In the genomic region with DNA sequence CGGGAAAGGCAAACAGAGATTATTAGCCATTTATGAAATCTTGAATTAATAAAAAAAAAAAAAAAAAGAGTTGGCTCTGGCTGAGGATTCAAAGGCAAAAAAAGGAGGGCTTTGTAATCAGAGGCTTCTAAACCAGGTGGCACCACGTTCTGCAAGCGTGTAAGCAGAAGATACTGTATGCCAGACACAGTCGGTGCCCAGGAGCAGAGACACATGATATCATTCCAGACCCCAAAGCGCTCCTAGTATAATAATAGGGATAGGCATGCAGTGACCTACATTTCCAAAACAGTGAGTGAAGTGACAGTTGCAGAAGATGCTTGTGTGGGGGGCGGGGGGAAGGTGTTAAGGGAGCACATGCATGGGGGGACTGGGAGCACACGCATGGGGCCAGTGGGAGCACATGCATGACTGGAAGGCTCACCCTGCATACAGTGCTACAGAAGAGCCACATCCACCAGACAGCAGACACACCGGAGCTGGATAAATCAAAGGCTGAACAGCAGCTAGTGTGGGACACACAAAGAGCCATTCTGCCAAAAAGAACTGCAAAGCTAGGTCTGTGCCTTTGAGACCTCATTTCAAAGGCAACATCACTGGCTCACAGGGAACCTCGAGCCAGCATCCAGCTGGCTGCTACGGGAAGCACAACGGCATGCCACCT, we compare ENCODE assay signal across 33 mouse cellular contexts. TPM values are rescaled to one million over a fixed set of nuclear protein-coding genes. Genes with fewer than 3 reads are reported as not detected.
DNase-seq lines count a peak whose midpoint lies in the region; ATAC-seq and TF ChIP-seq lines count a peak whose summit lies in the region.
"Had no signal": no experiment of that assay in that cellular context is flagged by ENCODE, and none has a peak within 500 bp of the region (broad histone marks: within the 10 kb centered on the region; RNA-seq: fewer than 3 reads in every experiment).

No protein-coding gene starts in this region.

- H3K4me1 ChIP-seq in liver, adult 2 months (ENCODE audit: control insufficient read depth, insufficient read depth, low read length) = peaks cover 9% of the 10 kb centered on the region
- no peaks in the 10 kb centered on the region for H3K4me1 ChIP-seq in liver, embryonic 12.5 days
- H3K4me1 ChIP-seq: embryonic facial prominence, embryonic 13.5 days; midbrain, embryonic 15.5 days; neural tube, embryonic 13.5 days had no signal

- H3K79me2 ChIP-seq in liver, adult 2 months (ENCODE audit: control insufficient read depth, insufficient read depth, low read length) = no peaks in the 10 kb centered on the region

- no peak for DNase-seq in liver, adult 2 months (ENCODE audit: extremely low read depth, low read depth, low spot score)
- peak; percentile 64 for DNase-seq in cerebellum, adult 9-10 months
- peak; percentile 44 to 50 for DNase-seq in cerebellum, postnatal 25 days
- DNase-seq in frontal cortex, postnatal 25 days (ENCODE audit: low spot score in 2 of 2) = no peak
- DNase-seq: adrenal gland, adult 8-10 months; B cell, adult 2 months; gastrocnemius, adult 2 months; gastrocnemius, postnatal 36 days; heart, adult 18-20 months; heart, postnatal 4 days; kidney, adult 9 months; kidney, postnatal 10 days; layer of hippocampus, postnatal 36 days; left cerebral cortex, postnatal 4 days; lung, adult 2 months; lung, postnatal 10 days; right cerebral cortex, postnatal 14 days had no signal

- 68% methylated on average over 11 of the region's 11 CpGs for WGBS in liver, adult 2 months
- WGBS in liver, embryonic 12.5 days (ENCODE audit: insufficient replicate concordance) = 78% methylated on average over 11 of the region's 11 CpGs

- peak; percentile 1; the same call in 1 of the 2 replicates for TF ChIP-seq CTCF in liver, adult 2 months (IDR thresholded peaks at IDR 0.05; ENCODE audit: low read depth, low read length)

- no peaks in the 10 kb centered on the region for H3K27me3 ChIP-seq in liver, adult 2 months (ENCODE audit: control insufficient read depth, insufficient read depth, low read length)
- H3K27me3 ChIP-seq in liver, embryonic 12.5 days (replicated peaks) = no peaks in the 10 kb centered on the region
- H3K27me3 ChIP-seq: embryonic facial prominence, embryonic 13.5 days; midbrain, embryonic 15.5 days; neural tube, embryonic 13.5 days had no signal

- H3K4me2 ChIP-seq in liver, embryonic 12.5 days = no peak overlapping the region
- H3K4me2 ChIP-seq: embryonic facial prominence, embryonic 13.5 days; heart, embryonic 11.5 days; hindbrain, embryonic 14.5 days; midbrain, embryonic 15.5 days; neural tube, embryonic 13.5 days had no signal

- no peak overlapping the region for H3K9ac ChIP-seq in liver, adult 2 months (ENCODE audit: low read depth, low read length)
- no peak overlapping the region for H3K9ac ChIP-seq in liver, embryonic 12.5 days
- H3K9ac ChIP-seq: embryonic facial prominence, embryonic 13.5 days; hindbrain, embryonic 14.5 days; liver, embryonic 14.5 days; midbrain, embryonic 15.5 days; neural tube, embryonic 13.5 days had no signal

- H3K27ac ChIP-seq in liver, adult 2 months (replicated peaks; ENCODE audit: insufficient read depth, low read depth, low read length) = no peak overlapping the region
- H3K27ac ChIP-seq in liver, embryonic 12.5 days = no peak overlapping the region
- H3K27ac ChIP-seq: embryonic facial prominence, embryonic 13.5 days; gastrocnemius, adult 2 months; hindbrain, embryonic 14.5 days; liver, embryonic 14.5 days; macrophage; midbrain, embryonic 15.5 days; neural tube, embryonic 13.5 days had no signal

- peaks cover 8% of the 10 kb centered on the region; the same call in 1 of the 2 replicates for H3K9me3 ChIP-seq in liver, embryonic 12.5 days (replicated peaks)
- H3K9me3 ChIP-seq: midbrain, embryonic 15.5 days had no signal

- H3K4me3 ChIP-seq in liver, adult 2 months (ENCODE audit: insufficient read depth, low read depth, low read length) = no peak overlapping the region
- H3K4me3 ChIP-seq in liver, embryonic 12.5 days = no peak overlapping the region
- H3K4me3 ChIP-seq: embryonic facial prominence, embryonic 13.5 days; erythroblast, embryonic 14.5 days; gastrocnemius, adult 2 months; midbrain, embryonic 15.5 days; myocyte; neural tube, embryonic 13.5 days had no signal

- no peak for TF ChIP-seq POLR2A in liver, adult 2 months (IDR thresholded peaks at IDR 0.05; ENCODE audit: extremely low read depth, insufficient read depth, low read length)

- ATAC-seq in liver, embryonic 12.5 days = no peak
- no peak for ATAC-seq in megakaryocyte progenitor cell, adult 5-6 weeks (replicated peaks; ENCODE audit: poor library complexity)
- ATAC-seq: activated CD4-positive, CD25-positive, alpha-beta regulatory T cell, adult 4 months; intestine, postnatal 0 days; midbrain, embryonic 15.5 days had no signal

- no peaks in the 10 kb centered on the region for H3K36me3 ChIP-seq in liver, adult 2 months (ENCODE audit: control insufficient read depth, insufficient read depth, low read length)
- no peaks in the 10 kb centered on the region for H3K36me3 ChIP-seq in liver, embryonic 12.5 days
- H3K36me3 ChIP-seq: embryonic facial prominence, embryonic 13.5 days; midbrain, embryonic 15.5 days; neural tube, embryonic 13.5 days had no signal

RNA-seq across cellular contexts. Expression of gene Dynlrb2, which starts 17.5 kb away (rescaled TPM):
- total RNA-seq in liver, adult 2 months (2014; rRNA removed) = not detected in 2 replicates
- polyA plus RNA-seq in liver, adult 2 months (2012; rRNA removed) = not detected in 2 replicates
- polyA plus RNA-seq in liver, embryonic 12.5 days (2016; fragmentation: Nextera tagmentation; extraction: Ambion mirVana) = not detected in 2 replicates
- not detected in 2 replicates for total RNA-seq in megakaryocyte progenitor cell, adult 5-6 weeks (2015)
- not detected in 2 replicates for total RNA-seq in megakaryocyte progenitor cell, adult 5-6 weeks (2017)
- total RNA-seq: common myeloid progenitor, adult 5-6 weeks; gastrocnemius, adult 2 months; gastrocnemius, postnatal 36 days; heart, postnatal 4 days had no signal
- polyA plus RNA-seq: activated CD4-positive, CD25-positive, alpha-beta regulatory T cell, adult 4 months; embryonic facial prominence, embryonic 13.5 days; erythroblast, embryonic 14.5 days; heart, embryonic 11.5 days; intestine, postnatal 0 days; liver, embryonic 14.5 days; macrophage; small intestine, adult 2 months; stomach, embryonic 14.5 days had no signal

Comparison
In these comparisons a context has a peak if more than half of its experiments do, and no peak if none do; other contexts are left out.
1. DNase-seq: peak in cerebellum, adult 9-10 months (single experiment) and cerebellum, postnatal 25 days (2 of 2); none in liver, adult 2 months (single experiment) and frontal cortex, postnatal 25 days (0 of 2).